Mouse (Mus musculus) common myeloid progenitor, adult 5-6 weeks (primary cell): ENCODE data around the gene 5430427O19Rik. TPM values are rescaled to one million over a fixed set of nuclear protein-coding genes. Genes with fewer than 3 reads are reported as not detected.

Source experiments
- total RNA-seq: library from RNA; stranded (forward); fragments of 200-1000, 187-1606 nt; gene quantifications from 2 replicates; pipeline ENCODE4 v1.2.3, GENCODE M21; 2017

The 5430427O19Rik gene
- total RNA-seq, 1 experiment from 2014 or later: 17.2 TPM

Other genes with a start within 250 kb of the 5430427O19Rik start
- 15.6 and 15.7 TPM in 2 replicates for gene Gk, start 93.5 kb upstream of the 5430427O19Rik start, total RNA-seq
- not detected in 2 replicates for gene Samt3, start 173.8 kb downstream of the 5430427O19Rik start, total RNA-seq